Mouse (Mus musculus): ENCODE data around the gene Ints6. TPM values are rescaled to one million over a fixed set of nuclear protein-coding genes. Genes with fewer than 3 reads are reported as not detected.

Gene Ints6
- polyA plus RNA-seq, 1 experiment from 2014 or later, result 11.9 TPM

DNA sequence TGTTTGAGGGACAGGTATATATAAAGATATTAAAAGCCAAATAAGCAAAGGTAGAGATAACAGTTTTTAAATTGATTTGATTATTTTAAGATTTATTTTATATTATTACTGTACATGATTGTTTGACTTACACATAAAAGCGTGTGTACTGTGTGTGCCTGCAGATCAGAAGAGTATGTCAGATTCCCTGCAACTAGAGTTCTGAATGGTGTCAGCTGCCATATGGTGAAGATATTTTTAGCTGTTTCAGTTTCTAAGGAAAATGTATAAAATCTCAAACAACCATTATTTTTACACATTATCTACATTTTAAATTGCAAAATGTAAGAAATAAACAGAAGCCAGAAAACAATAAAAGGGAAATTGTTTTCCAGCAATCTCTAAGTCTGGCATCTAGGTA is 39.3 kb downstream of the Ints6 start:
- H3K4me2 ChIP-seq (ENCODE audit: low read depth, low read length), result no peak overlapping the region
- no peaks in the 10 kb centered on the region for H3K9me3 ChIP-seq (replicated peaks; ENCODE audit: control insufficient read depth, low read length)
- no peak overlapping the region for H3K9ac ChIP-seq (ENCODE audit: low read depth, low read length)
- no peaks in the 10 kb centered on the region for H3K27me3 ChIP-seq (ENCODE audit: control insufficient read depth, insufficient read depth, low read depth, low read length)
- H3K4me1 ChIP-seq (ENCODE audit: control insufficient read depth, low read depth, low read length), result no peaks in the 10 kb centered on the region
- no peak for ATAC-seq (ENCODE audit: low read depth)
- 0 out of 2 replicates have a peak, but pooled peaks cover 3% of the 10 kb centered on the region for H3K36me3 ChIP-seq (ENCODE audit: control insufficient read depth, insufficient read depth)
- no peak overlapping the region for H3K4me3 ChIP-seq (ENCODE audit: low read depth, low read length)
- H3K27ac ChIP-seq (ENCODE audit: low read length), result no peak overlapping the region
- 75% methylated on average over 1 of the region's 1 CpGs for WGBS (ENCODE audit: insufficient replicate concordance)

DNA sequence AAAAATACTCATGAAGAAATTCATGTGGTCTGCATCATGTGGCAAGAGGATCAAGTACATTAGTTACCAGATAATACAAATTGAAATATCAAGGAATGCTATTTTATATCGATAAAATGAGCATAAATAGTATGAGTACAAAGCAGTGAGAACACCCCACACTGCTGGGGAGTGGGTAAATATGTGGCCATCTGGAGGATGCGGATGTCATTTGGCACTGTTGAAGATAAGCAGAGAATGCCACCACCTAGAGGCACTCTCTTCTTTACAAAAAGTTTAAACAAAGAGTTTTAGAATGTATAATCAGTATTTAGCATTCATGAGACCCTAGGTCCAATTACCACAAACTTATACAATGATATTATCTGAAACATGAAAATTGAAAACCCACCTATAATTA is 42.8 kb downstream of the Ints6 start:
- no peak overlapping the region for H3K4me3 ChIP-seq (ENCODE audit: low read depth, low read length)

DNA sequence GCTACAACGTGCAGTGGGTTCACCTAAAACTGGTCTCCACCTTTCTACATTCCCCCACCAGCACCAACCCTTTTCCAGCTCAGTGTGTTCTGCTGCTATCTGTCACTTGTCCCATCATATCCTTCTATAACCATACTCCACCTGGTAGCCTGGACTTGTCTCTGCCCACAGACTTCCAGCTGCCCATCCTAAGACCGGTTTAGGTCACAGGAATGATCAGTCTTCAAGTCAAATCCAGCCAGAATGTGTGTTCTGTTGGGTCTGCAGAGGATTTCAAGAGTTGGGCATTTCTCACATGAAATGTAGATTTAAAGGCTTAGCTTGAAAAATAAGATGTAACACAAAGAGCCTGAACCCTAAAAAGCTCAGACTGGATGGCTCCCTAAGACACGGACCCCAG is 87.3 kb downstream of the Ints6 start:
- no peaks in the 10 kb centered on the region for H3K9me3 ChIP-seq (replicated peaks; ENCODE audit: control insufficient read depth, low read length)
- 54% methylated on average over 3 of the region's 3 CpGs for WGBS (ENCODE audit: insufficient replicate concordance)
- H3K9ac ChIP-seq (ENCODE audit: low read depth, low read length), result no peak overlapping the region
- no peak for ATAC-seq (ENCODE audit: low read depth)
- H3K4me1 ChIP-seq (ENCODE audit: control insufficient read depth, low read depth, low read length), result no peaks in the 10 kb centered on the region
- no peak overlapping the region for H3K27ac ChIP-seq (ENCODE audit: low read length)
- no peaks in the 10 kb centered on the region for H3K36me3 ChIP-seq (ENCODE audit: control insufficient read depth, insufficient read depth)
- no peak overlapping the region for H3K4me2 ChIP-seq (ENCODE audit: low read depth, low read length)
- H3K4me3 ChIP-seq (ENCODE audit: low read depth, low read length), result no peak overlapping the region
- no peaks in the 10 kb centered on the region for H3K27me3 ChIP-seq (ENCODE audit: control insufficient read depth, insufficient read depth, low read depth, low read length)

More for the DNA sequence above, 42.8 kb downstream of the Ints6 start:
- Histone ChIP-seq H3K27ac (ENCODE audit: low read length) (no peak overlapping the region), H3K27me3 (ENCODE audit: control insufficient read depth, insufficient read depth, low read depth, low read length) (no peaks in the 10 kb centered on the region), H3K36me3 (ENCODE audit: control insufficient read depth, insufficient read depth) (peaks cover 15% of the 10 kb centered on the region), H3K4me2 (ENCODE audit: low read depth, low read length) (no peak overlapping the region), H3K4me1 (ENCODE audit: control insufficient read depth, low read depth, low read length) (no peaks in the 10 kb centered on the region), H3K9ac (ENCODE audit: low read depth, low read length) (no peak overlapping the region), H3K9me3 (replicated peaks; ENCODE audit: control insufficient read depth, low read length) (no peaks in the 10 kb centered on the region)
- no peak for ATAC-seq (ENCODE audit: low read depth)
- 74% methylated on average over 2 of the region's 2 CpGs for WGBS (ENCODE audit: insufficient replicate concordance)

DNA sequence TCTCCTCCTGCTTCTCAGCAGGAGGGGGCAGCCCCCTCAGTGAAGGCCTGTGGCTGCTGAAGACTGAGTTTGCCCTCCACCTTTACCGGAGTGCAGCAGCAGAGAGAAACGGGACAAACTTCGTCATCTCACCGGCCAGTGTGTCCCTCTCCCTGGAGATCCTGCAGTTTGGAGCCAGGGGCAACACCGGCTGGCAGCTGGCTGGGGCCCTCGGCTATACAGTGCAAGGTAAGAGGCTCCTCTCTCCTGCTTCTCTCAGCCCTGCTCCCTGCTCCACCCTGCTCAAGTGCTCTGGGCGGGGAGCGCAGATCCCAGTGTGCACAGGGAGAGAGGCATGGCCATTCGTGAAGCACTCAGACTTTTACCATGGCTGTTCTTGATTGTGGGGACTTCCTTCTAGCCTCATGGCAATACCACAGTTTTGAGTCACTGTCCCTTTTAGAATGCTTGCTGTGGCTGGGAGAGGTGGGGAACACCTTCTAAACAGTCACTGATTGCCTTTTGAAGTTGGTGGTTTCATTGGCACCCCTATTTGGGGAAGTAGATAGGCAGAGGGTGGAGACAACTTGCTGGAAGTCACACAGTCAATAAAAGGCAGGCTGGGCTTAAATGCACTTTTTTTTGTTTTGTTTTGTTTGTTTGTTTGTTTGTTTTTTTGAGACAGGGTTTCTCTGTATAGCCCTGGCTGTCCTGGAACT is 95.8 kb downstream of the Ints6 start:
- WGBS (ENCODE audit: insufficient replicate concordance), result 49% methylated on average over 9 of the region's 9 CpGs

DNA sequence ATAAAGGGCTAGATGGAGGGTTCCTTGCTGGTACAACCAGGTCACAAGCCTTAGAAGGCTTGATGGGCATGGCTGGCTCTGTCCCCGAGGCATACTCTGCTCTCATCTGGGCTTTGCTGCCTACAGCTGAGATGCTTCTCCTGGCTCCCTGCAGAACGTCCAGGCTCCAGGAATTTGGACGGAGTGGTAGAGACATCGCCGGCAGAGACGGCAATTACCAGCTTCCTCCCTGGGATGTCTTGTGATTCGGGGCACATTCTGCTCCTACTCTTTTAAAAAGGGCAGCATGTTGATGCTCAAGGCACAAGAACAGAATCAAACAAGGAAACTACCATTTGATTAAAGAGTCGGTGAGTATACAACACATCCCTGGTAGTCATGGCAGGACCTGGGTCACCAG is 97.6 kb downstream of the Ints6 start, which contains the start of gene Serpine3:
TSS of gene Serpine3 (plus strand) at position 301 of the 400 bp plus-strand sequence.
- 68% methylated on average over 8 of the region's 8 CpGs for WGBS (ENCODE audit: insufficient replicate concordance)
- H3K4me2 ChIP-seq (ENCODE audit: low read depth, low read length), result no peak within 1 kb of the TSS
- no peak for ATAC-seq (ENCODE audit: low read depth)
- no peak within 1 kb of the TSS for H3K4me3 ChIP-seq (ENCODE audit: low read depth, low read length)
- H3K36me3 ChIP-seq (ENCODE audit: control insufficient read depth, insufficient read depth), result no peaks in the 10 kb centered on the region
- H3K9me3 ChIP-seq (replicated peaks; ENCODE audit: control insufficient read depth, low read length), result no peaks in the 10 kb centered on the region
- H3K27me3 ChIP-seq (ENCODE audit: control insufficient read depth, insufficient read depth, low read depth, low read length), result no peaks in the 10 kb centered on the region
- H3K9ac ChIP-seq (ENCODE audit: low read depth, low read length), result no peak within 1 kb of the TSS
- no peak within 1 kb of the TSS for H3K27ac ChIP-seq (ENCODE audit: low read length)
- no peaks in the 10 kb centered on the region for H3K4me1 ChIP-seq (ENCODE audit: control insufficient read depth, low read depth, low read length)

More for the DNA sequence above, 95.8 kb downstream of the Ints6 start:
- H3K4me3 ChIP-seq (ENCODE audit: low read depth, low read length), result no peak overlapping the region
- H3K27ac ChIP-seq (ENCODE audit: low read length), result no peak overlapping the region
- no peaks in the 10 kb centered on the region for H3K36me3 ChIP-seq (ENCODE audit: control insufficient read depth, insufficient read depth)
- H3K9ac ChIP-seq (ENCODE audit: low read depth, low read length), result no peak overlapping the region
- no peak overlapping the region for H3K4me2 ChIP-seq (ENCODE audit: low read depth, low read length)
- no peak for ATAC-seq (ENCODE audit: low read depth)
- no peaks in the 10 kb centered on the region for H3K4me1 ChIP-seq (ENCODE audit: control insufficient read depth, low read depth, low read length)
- no peaks in the 10 kb centered on the region for H3K9me3 ChIP-seq (replicated peaks; ENCODE audit: control insufficient read depth, low read length)
- no peaks in the 10 kb centered on the region for H3K27me3 ChIP-seq (ENCODE audit: control insufficient read depth, insufficient read depth, low read depth, low read length)

DNA sequence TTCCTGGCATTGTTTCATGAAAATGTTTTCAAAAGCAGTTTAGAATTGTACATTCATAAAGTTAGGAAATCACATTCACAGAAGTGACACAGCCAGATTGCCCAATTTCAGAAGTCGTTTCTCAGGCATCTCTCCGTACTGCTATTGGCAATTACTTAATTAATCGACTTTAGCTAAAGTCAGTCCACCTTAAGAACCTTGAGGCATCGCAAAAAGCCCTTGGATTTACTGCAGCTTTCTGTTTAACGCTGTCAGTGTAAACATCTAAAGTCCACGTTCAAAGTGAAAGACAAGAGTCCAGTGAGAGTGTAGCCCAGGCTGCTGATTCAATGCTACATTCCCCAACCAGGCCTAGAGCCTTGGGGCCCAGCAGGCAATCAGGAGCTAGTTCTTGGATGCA is 98.6 kb downstream of the Ints6 start:
- no peak overlapping the region for H3K4me2 ChIP-seq (ENCODE audit: low read depth, low read length)
- H3K36me3 ChIP-seq (ENCODE audit: control insufficient read depth, insufficient read depth), result no peaks in the 10 kb centered on the region
- no peaks in the 10 kb centered on the region for H3K9me3 ChIP-seq (replicated peaks; ENCODE audit: control insufficient read depth, low read length)
- H3K4me3 ChIP-seq (ENCODE audit: low read depth, low read length), result no peak overlapping the region
- H3K4me1 ChIP-seq (ENCODE audit: control insufficient read depth, low read depth, low read length), result no peaks in the 10 kb centered on the region
- H3K27me3 ChIP-seq (ENCODE audit: control insufficient read depth, insufficient read depth, low read depth, low read length), result no peaks in the 10 kb centered on the region
- no peak overlapping the region for H3K9ac ChIP-seq (ENCODE audit: low read depth, low read length)
- no peak for ATAC-seq (ENCODE audit: low read depth)
- 59% methylated on average over 6 of the region's 6 CpGs for WGBS (ENCODE audit: insufficient replicate concordance)
- no peak overlapping the region for H3K27ac ChIP-seq (ENCODE audit: low read length)

DNA sequence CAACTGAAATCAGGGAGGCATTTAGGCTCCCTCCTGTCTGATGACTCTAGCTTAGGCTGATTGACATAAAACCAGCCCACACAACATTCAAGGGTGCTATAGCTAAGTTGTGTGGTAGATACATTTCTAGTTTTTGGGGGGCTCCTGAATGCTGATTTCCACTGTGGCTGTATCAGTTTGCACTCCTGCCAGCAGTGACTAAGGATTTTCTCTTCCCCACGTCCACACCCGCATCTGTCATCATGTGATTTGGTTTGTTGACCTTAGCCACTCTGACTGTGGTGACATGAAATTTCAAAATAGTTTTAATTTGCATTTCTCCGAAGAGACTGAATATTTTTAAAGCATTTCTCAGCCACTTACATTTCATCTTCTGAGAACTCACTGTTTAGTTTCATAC is 103.5 kb downstream of the Ints6 start:
- Histone ChIP-seq H3K27me3 (ENCODE audit: control insufficient read depth, insufficient read depth, low read depth, low read length) (no peaks in the 10 kb centered on the region), H3K4me2 (ENCODE audit: low read depth, low read length) (no peak overlapping the region), H3K4me3 (ENCODE audit: low read depth, low read length) (no peak overlapping the region), H3K4me1 (ENCODE audit: control insufficient read depth, low read depth, low read length) (no peaks in the 10 kb centered on the region), H3K36me3 (ENCODE audit: control insufficient read depth, insufficient read depth) (no peaks in the 10 kb centered on the region), H3K27ac (ENCODE audit: low read length) (no peak overlapping the region), H3K9me3 (replicated peaks; ENCODE audit: control insufficient read depth, low read length) (no peaks in the 10 kb centered on the region), H3K9ac (ENCODE audit: low read depth, low read length) (no peak overlapping the region)
- WGBS (ENCODE audit: insufficient replicate concordance), result 45% methylated on average over 3 of the region's 3 CpGs
- ATAC-seq (ENCODE audit: low read depth), result no peak

DNA sequence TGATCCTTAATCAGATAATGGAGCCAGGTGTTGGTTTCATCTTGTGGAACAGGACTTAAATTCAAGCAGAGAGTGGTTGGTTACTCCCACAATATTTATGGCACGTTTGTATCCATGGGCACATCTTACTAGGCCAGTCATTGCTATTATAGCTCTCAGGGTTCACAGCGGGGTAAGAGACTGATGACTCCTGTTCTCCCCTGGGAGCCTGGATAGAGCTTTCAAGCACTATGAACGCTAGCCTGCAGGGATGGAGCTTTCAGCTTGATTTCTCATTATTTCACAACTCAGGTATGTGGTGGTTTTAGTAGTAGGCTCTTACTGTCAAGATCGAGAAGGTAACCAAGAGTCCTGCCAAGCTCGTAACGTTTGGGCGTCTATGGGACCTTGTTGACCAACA is 105.0 kb downstream of the Ints6 start:
- no peak for ATAC-seq (ENCODE audit: low read depth)

DNA sequence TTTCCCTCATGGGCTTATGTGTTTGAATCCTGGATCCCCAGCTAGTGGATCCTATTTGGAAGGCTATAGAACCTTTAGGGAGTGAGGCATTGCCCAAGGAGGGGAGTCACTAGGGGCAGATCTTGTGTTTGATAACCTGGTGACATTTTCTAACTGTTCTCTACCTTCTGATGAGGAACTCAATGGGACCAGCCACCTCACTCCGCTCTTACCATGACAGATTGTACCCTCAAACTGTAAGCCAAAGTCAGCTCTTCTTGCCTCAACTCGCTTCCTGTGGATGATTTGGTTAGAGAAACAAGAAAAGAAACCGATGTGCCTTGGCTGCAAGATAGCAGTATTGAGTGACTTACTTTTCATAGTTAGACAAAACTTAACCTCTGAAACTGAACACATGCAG is 109.2 kb downstream of the Ints6 start:
- no peak for ATAC-seq (ENCODE audit: low read depth)
- H3K36me3 ChIP-seq (ENCODE audit: control insufficient read depth, insufficient read depth), result no peaks in the 10 kb centered on the region
- no peak overlapping the region for H3K9ac ChIP-seq (ENCODE audit: low read depth, low read length)
- 60% methylated on average over 3 of the region's 3 CpGs for WGBS (ENCODE audit: insufficient replicate concordance)
- no peaks in the 10 kb centered on the region for H3K27me3 ChIP-seq (ENCODE audit: control insufficient read depth, insufficient read depth, low read depth, low read length)
- no peak overlapping the region for H3K4me3 ChIP-seq (ENCODE audit: low read depth, low read length)
- no peaks in the 10 kb centered on the region for H3K4me1 ChIP-seq (ENCODE audit: control insufficient read depth, low read depth, low read length)
- H3K4me2 ChIP-seq (ENCODE audit: low read depth, low read length), result no peak overlapping the region
- no peak overlapping the region for H3K27ac ChIP-seq (ENCODE audit: low read length)
- H3K9me3 ChIP-seq (replicated peaks; ENCODE audit: control insufficient read depth, low read length), result no peaks in the 10 kb centered on the region

More for the DNA sequence above, 105.0 kb downstream of the Ints6 start:
- WGBS (ENCODE audit: insufficient replicate concordance), result 71% methylated on average over 7 of the region's 7 CpGs
- H3K4me2 ChIP-seq (ENCODE audit: low read depth, low read length), result no peak overlapping the region
- H3K9ac ChIP-seq (ENCODE audit: low read depth, low read length), result no peak overlapping the region
- H3K36me3 ChIP-seq (ENCODE audit: control insufficient read depth, insufficient read depth), result no peaks in the 10 kb centered on the region
- H3K9me3 ChIP-seq (replicated peaks; ENCODE audit: control insufficient read depth, low read length), result no peaks in the 10 kb centered on the region
- H3K4me3 ChIP-seq (ENCODE audit: low read depth, low read length), result no peak overlapping the region
- H3K27me3 ChIP-seq (ENCODE audit: control insufficient read depth, insufficient read depth, low read depth, low read length), result no peaks in the 10 kb centered on the region
- no peaks in the 10 kb centered on the region for H3K4me1 ChIP-seq (ENCODE audit: control insufficient read depth, low read depth, low read length)
- H3K27ac ChIP-seq (ENCODE audit: low read length), result no peak overlapping the region

Measured in liver, embryonic 16.5 days (tissue).